Mouse (Mus musculus) C2C12 (cell line): ENCODE measurements around the gene Degs2. TPM values are rescaled to one million over a fixed set of nuclear protein-coding genes. Genes with fewer than 3 reads are reported as not detected.

Experiments
- H3K27me3 ChIP-seq: one replicate; pipeline ENCODE4 v1.6.1; 2011; ENCODE audit not compliant: control insufficient read depth, insufficient read depth, insufficient read length
- H3K36me3 ChIP-seq: one replicate; pipeline ENCODE4 v1.6.1; 2011; ENCODE audit not compliant: control insufficient read depth, insufficient read depth
- H3K4me3 ChIP-seq: one replicate; pipeline ENCODE4 v1.5.1; 2011; ENCODE audit warnings: mild to moderate bottlenecking, control low read depth; ENCODE audit not compliant: poor library complexity, insufficient read depth, severe bottlenecking
- H3K79me2 ChIP-seq: one replicate; pipeline ENCODE4 v1.6.1; 2011; ENCODE audit not compliant: control insufficient read depth, insufficient read depth
- H3K79me3 ChIP-seq: one replicate; pipeline ENCODE4 v1.6.1; 2011; ENCODE audit warnings: low read depth, control low read depth
- H3ac ChIP-seq: one replicate; pipeline ENCODE3; 2011; ENCODE audit warnings: low read depth; ENCODE audit not compliant: control insufficient read depth, insufficient read length
- CEBPB ChIP-seq: IDR thresholded peaks from one replicate; pipeline ENCODE4 v1.6.1; 2011; ENCODE audit warnings: low read depth, mild to moderate bottlenecking, control low read depth, moderate library complexity
- CTCF ChIP-seq: IDR thresholded peaks from one replicate; pipeline ENCODE4 v1.5.1; 2011; ENCODE audit not compliant: control insufficient read depth, insufficient read depth, insufficient read length
- FOSL1 ChIP-seq: IDR thresholded peaks from one replicate; pipeline ENCODE4 v1.8.0; 2011; ENCODE audit warnings: mild to moderate bottlenecking, low read length; ENCODE audit not compliant: poor library complexity, insufficient read depth, severe bottlenecking
- MAX ChIP-seq: IDR thresholded peaks from one replicate; pipeline ENCODE4 v1.6.1; 2011; ENCODE audit warnings: mild to moderate bottlenecking, control low read depth
- MYOD1 ChIP-seq: IDR thresholded peaks from one replicate; pipeline ENCODE4 v1.6.1; 2011; ENCODE audit warnings: low read depth; ENCODE audit not compliant: control insufficient read depth, insufficient read length
- MYOG ChIP-seq: IDR thresholded peaks from one replicate; pipeline ENCODE4 v1.6.1; 2011; ENCODE audit not compliant: control insufficient read depth, insufficient read length; ENCODE audit errors: extremely low read depth
- USF1 ChIP-seq: IDR thresholded peaks from one replicate; pipeline ENCODE4 v1.6.1; 2011; ENCODE audit warnings: low read depth, mild to moderate bottlenecking, control low read depth, moderate library complexity
- polyA plus RNA-seq: library from polyadenylated mRNA; unstranded; fragments of >200 nt; fragmentation: generic; extraction: Trizol; gene quantifications from one replicate; pipeline ENCODE4 v1.2.1, GENCODE M21; 2012; ENCODE audit warnings: missing spikeins

Gene Degs2
- polyA plus RNA-seq, 1 experiment: 0.22 TPM

GRCm38 (mm10) chr12:108668606-108669235 is 33.4 kb downstream of the Degs2 start:
- Histone ChIP-seq H3ac (no peak overlapping the region), H3K36me3 (no peaks in the 10 kb centered on the region), H3K79me2 (no peaks in the 10 kb centered on the region), H3K79me3 (no peaks in the 10 kb centered on the region), H3K27me3 (no peaks in the 10 kb centered on the region), H3K4me3 (no peak overlapping the region)
- no peak for TF ChIP-seq MYOD1
- no peak for TF ChIP-seq FOSL1
- TF ChIP-seq USF1: no peak
- TF ChIP-seq MAX: no peak
- TF ChIP-seq CTCF: no peak
- no peak for TF ChIP-seq CEBPB

- no peak overlapping the region for H3K4me3 ChIP-seq
- TF ChIP-seq MYOD1: no peak
- TF ChIP-seq FOSL1: no peak
- peak; percentile 43 for TF ChIP-seq CTCF
- H3K36me3 ChIP-seq: peaks cover 14% of the 10 kb centered on the region
- H3K79me2 ChIP-seq: peaks cover 4% of the 10 kb centered on the region
- no peak overlapping the region for H3ac ChIP-seq
- H3K79me3 ChIP-seq: peaks cover 1% of the 10 kb centered on the region
- H3K27me3 ChIP-seq: no peaks in the 10 kb centered on the region
Observed at GRCm38 (mm10) chr12:108657350-108657749, 44.8 kb downstream of the Degs2 start.

- TF ChIP-seq MYOG (no peak), CEBPB (no peak), FOSL1 (no peak), MAX (no peak), MYOD1 (no peak), CTCF (no peak), USF1 (no peak)
- peaks cover 1% of the 10 kb centered on the region for H3K79me3 ChIP-seq
- no peak overlapping the region for H3K4me3 ChIP-seq
- no peaks in the 10 kb centered on the region for H3K27me3 ChIP-seq
- H3ac ChIP-seq: no peak overlapping the region
- H3K79me2 ChIP-seq: no peaks in the 10 kb centered on the region
- H3K36me3 ChIP-seq: peaks cover 32% of the 10 kb centered on the region
Observed at GRCm38 (mm10) chr12:108653358-108654335, 48.5 kb downstream of the Degs2 start.

- Histone ChIP-seq H3K36me3 (peaks cover 33% of the 10 kb centered on the region), H3ac (no peak overlapping the region), H3K79me3 (no peaks in the 10 kb centered on the region), H3K27me3 (no peaks in the 10 kb centered on the region), H3K4me3 (no peak overlapping the region), H3K79me2 (no peaks in the 10 kb centered on the region)
- TF ChIP-seq CTCF (no peak), FOSL1 (no peak), MYOD1 (no peak), CEBPB (no peak), USF1 (no peak), MAX (no peak), MYOG (no peak)
Observed at GRCm38 (mm10) chr12:108651053-108651660, 51.0 kb downstream of the Degs2 start.

DNA sequence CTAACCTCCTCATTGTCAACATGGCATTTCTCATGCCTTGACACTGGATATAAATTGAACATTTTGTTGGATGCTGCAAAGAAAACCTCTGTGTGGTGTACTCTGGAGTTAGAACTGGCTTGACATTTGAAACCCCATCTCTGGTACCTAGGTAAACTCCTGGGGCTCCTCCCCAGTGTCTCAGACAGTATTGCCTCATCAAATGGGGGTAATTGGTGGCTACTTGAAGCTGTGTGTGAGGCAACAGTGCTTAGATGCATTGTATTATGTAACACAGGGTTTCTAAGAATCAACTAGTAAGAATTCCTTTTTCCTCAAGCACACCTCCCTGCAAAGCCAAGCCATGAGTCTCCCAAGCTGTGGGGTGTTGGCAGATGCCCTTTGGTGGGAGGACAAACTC is 54.3 kb downstream of the Degs2 start:
- Histone ChIP-seq H3K79me2 (peaks cover 15% of the 10 kb centered on the region), H3K79me3 (peaks cover 2% of the 10 kb centered on the region), H3K27me3 (no peaks in the 10 kb centered on the region), H3K4me3 (no peak overlapping the region), H3ac (no peak overlapping the region), H3K36me3 (peaks cover 27% of the 10 kb centered on the region)
- no peak for TF ChIP-seq MAX
- TF ChIP-seq MYOG: no peak
- TF ChIP-seq CEBPB: no peak
- no peak for TF ChIP-seq MYOD1
- TF ChIP-seq FOSL1: no peak
